Comparison of ENCODE assay signal across 9 mouse cellular contexts in genomic region chr2:59841189-59841939, GRCm38 (mm10). TPM values are rescaled to one million over a fixed set of nuclear protein-coding genes. Genes with fewer than 3 reads are reported as not detected.
DNase-seq lines count a peak whose midpoint lies in the region; ATAC-seq lines count a peak whose summit lies in the region.
"Had no signal": no experiment of that assay in that cellular context is flagged by ENCODE, and none has a peak within 500 bp of the region (broad histone marks: within the 10 kb centered on the region; RNA-seq: fewer than 3 reads in every experiment).

No protein-coding gene starts in this region.

- peak; percentile 21 for DNase-seq in 416B (ENCODE audit: low read depth)
- peak; percentile 84 for DNase-seq in ZHBTc4 (ENCODE audit: low read depth, low spot score)
- peak; percentile 68 to 83 for DNase-seq in kidney, postnatal 25 days
- DNase-seq in lung, postnatal 4 days: peak; percentile 64 to 89
- no peak for DNase-seq in right cerebral cortex, postnatal 10 days (ENCODE audit: low spot score in 2 of 2)
- DNase-seq in urinary bladder, postnatal 25 days (ENCODE audit: low spot score): no peak
- no peak for DNase-seq in layer of hippocampus, adult 9-10 months (ENCODE audit: low spot score)

- ATAC-seq in heart, embryonic 13.5 days (ENCODE audit: extremely low read depth, insufficient number of reproducible peaks, low FRiP score, low TSS enrichment): peak; percentile 48; the same call in 1 of the 2 replicates

- H3K36me3 ChIP-seq in heart, embryonic 13.5 days: peaks cover 96% of the 10 kb centered on the region

- no peaks in the 10 kb centered on the region for H3K27me3 ChIP-seq in heart, embryonic 13.5 days (replicated peaks)
- H3K27me3 ChIP-seq: neural tube, embryonic 12.5 days had no signal

- H3K9ac ChIP-seq in heart, embryonic 13.5 days: 0 out of 2 replicates have a peak overlapping the region, but pooled peaks have one; percentile 28
- H3K9ac ChIP-seq: neural tube, embryonic 12.5 days had no signal

- no peak overlapping the region for H3K4me3 ChIP-seq in heart, embryonic 13.5 days
- H3K4me3 ChIP-seq: neural tube, embryonic 12.5 days had no signal

- peak overlapping the region; percentile 7; the same call in 1 of the 2 replicates for H3K4me2 ChIP-seq in heart, embryonic 13.5 days
- H3K4me2 ChIP-seq: neural tube, embryonic 12.5 days had no signal

- 50% methylated on average over 12 of the region's 12 CpGs for WGBS in heart, embryonic 13.5 days

- H3K27ac ChIP-seq in heart, embryonic 13.5 days (replicated peaks): peak overlapping the region; percentile 17; the same call in 1 of the 2 replicates
- H3K27ac ChIP-seq: neural tube, embryonic 12.5 days had no signal

- peaks cover 33% of the 10 kb centered on the region for H3K4me1 ChIP-seq in heart, embryonic 13.5 days

- H3K9me3 ChIP-seq in heart, embryonic 13.5 days: no peaks in the 10 kb centered on the region
- H3K9me3 ChIP-seq: neural tube, embryonic 12.5 days had no signal

RNA-seq across cellular contexts. Expression of gene Wdsub1, which starts 41.0 kb away (rescaled TPM):
- 42.7 and 51.8 TPM in 2 replicates for polyA plus RNA-seq in heart, embryonic 13.5 days (2015; fragmentation: Nextera tagmentation; extraction: Ambion mirVana)

Comparison
In these comparisons a context has a peak if more than half of its experiments do, and no peak if none do; other contexts are left out.
1. DNase-seq: peak in 416B (single experiment), ZHBTc4 (single experiment), kidney, postnatal 25 days (2 of 2) and lung, postnatal 4 days (2 of 2); none in right cerebral cortex, postnatal 10 days (0 of 2), urinary bladder, postnatal 25 days (single experiment) and layer of hippocampus, adult 9-10 months (single experiment).